Mouse (Mus musculus) megakaryocyte, embryonic 14.5 days (primary cell): ENCODE data around the gene Zranb3.

Source experiments
- FLI1 ChIP-seq: IDR thresholded peaks from 2 replicates; pipeline ENCODE4 v1.6.1; 2012; ENCODE audit warnings: low read length, inconsistent platforms, mixed read lengths
- GATA1 ChIP-seq: IDR thresholded peaks from 3 replicates; pipeline ENCODE4 v1.6.1; 2012; ENCODE audit warnings: mixed read lengths, low read length, inconsistent platforms, borderline replicate concordance

DNA sequence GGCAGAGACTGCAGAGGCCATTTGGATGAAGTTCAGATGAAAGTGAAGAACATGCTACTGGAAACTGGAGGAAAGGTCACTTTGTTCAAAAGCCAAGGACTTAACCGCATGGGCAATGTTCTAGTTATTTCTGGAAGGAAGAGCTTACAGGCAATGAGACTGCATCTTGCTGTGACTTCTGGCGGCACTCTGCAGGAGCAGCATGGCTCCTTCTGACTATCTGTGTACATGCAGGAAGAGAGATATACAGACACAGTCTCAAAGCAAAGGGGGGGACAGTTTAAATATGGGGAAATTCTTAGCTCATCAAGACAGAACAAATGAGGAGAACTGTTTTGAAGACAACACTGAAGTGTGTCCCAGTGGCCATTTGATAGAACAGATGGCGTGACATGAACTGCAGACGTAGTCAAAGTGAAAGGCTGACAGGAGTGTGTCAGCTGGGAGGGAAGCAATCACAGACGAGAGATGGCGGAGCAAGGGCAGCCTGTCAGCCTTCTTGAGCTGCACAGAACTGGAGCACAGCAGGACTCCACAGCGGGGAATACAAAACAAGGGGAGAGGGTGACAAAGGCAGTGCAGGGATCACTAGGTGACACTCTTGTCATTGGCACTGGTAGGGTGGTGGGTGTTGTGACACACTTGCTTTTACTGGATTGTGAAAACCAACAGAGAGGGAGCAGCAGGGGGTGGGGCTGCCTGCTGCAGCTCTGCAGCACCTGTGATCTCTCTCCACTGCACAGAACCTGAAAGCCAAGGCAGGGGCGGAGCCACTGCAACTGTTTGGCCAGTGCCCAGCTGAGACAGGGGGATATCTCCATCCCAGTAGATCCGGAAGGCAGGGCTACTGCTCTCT is 112.7 kb downstream of the Zranb3 start:
- TF ChIP-seq GATA1 (no peak), FLI1 (no peak)
